Mouse (Mus musculus): ENCODE data around the gene Ugt1a9. TPM values are rescaled to one million over a fixed set of nuclear protein-coding genes. Genes with fewer than 3 reads are reported as not detected.
"Not testable (repeated sequence)": the region's sequence is repeated elsewhere in the genome, so short reads cannot be mapped to it uniquely, and the experiment has no call there.

Gene Ugt1a9
- polyA plus RNA-seq, 1 experiment from 2014 or later, result 0.65 TPM

GRCm38 (mm10) chr1:88136646-88137045 is 66.0 kb downstream of the Ugt1a9 start:
- DNase-seq (ENCODE audit: low spot score) (no peak), ATAC-seq (ENCODE audit: low FRiP score, low TSS enrichment) (no peak)
- Histone ChIP-seq H3K27me3 (ENCODE audit: control insufficient read depth, insufficient read depth, low read length) (no peaks in the 10 kb centered on the region), H3K36me3 (ENCODE audit: control insufficient read depth, insufficient read depth, low read length) (no peaks in the 10 kb centered on the region), H3K27ac (replicated peaks) (no peak overlapping the region), H3K4me2 (replicated peaks; ENCODE audit: low read depth) (no peak overlapping the region), H3K4me3 (ENCODE audit: low read depth, low read length) (no peak overlapping the region), H3K9ac (ENCODE audit: low read length) (no peak overlapping the region), H3K4me1 (replicated peaks; ENCODE audit: control insufficient read depth, insufficient read depth) (no peaks in the 10 kb centered on the region), H3K9me3 (ENCODE audit: control insufficient read depth, low read length) (no peaks in the 10 kb centered on the region)
- WGBS, result 48% methylated on average over 2 of the region's 2 CpGs
- TF ChIP-seq CTCF (IDR thresholded peaks at IDR 0.05; ENCODE audit: low read depth) (no peak), EP300 (optimal IDR thresholded peaks at IDR 0.05) (no peak)

- WGBS, result 79% methylated on average over 3 of the region's 3 CpGs
- H3K9ac ChIP-seq (ENCODE audit: low read length), result no peak overlapping the region
- no peaks in the 10 kb centered on the region for H3K36me3 ChIP-seq (ENCODE audit: control insufficient read depth, insufficient read depth, low read length)
- H3K4me3 ChIP-seq (ENCODE audit: low read depth, low read length), result no peak overlapping the region
- H3K4me1 ChIP-seq (replicated peaks; ENCODE audit: control insufficient read depth, insufficient read depth), result no peaks in the 10 kb centered on the region
- H3K27me3 ChIP-seq (ENCODE audit: control insufficient read depth, insufficient read depth, low read length), result no peaks in the 10 kb centered on the region
- no peak for ATAC-seq (ENCODE audit: low FRiP score, low TSS enrichment)
- TF ChIP-seq CTCF (IDR thresholded peaks at IDR 0.05; ENCODE audit: low read depth), result no peak
- no peak for TF ChIP-seq EP300 (optimal IDR thresholded peaks at IDR 0.05)
- no peak overlapping the region for H3K4me2 ChIP-seq (replicated peaks; ENCODE audit: low read depth)
- H3K9me3 ChIP-seq (ENCODE audit: control insufficient read depth, low read length), result no peaks in the 10 kb centered on the region
- peak; percentile 2 for DNase-seq (ENCODE audit: low spot score)
- H3K27ac ChIP-seq (replicated peaks), result no peak overlapping the region
These were observed 66.7 kb downstream of the Ugt1a9 start for GRCm38 (mm10) chr1:88137264-88137663.

- H3K36me3 ChIP-seq (ENCODE audit: control insufficient read depth, insufficient read depth, low read length), result no peaks in the 10 kb centered on the region
- no peak for ATAC-seq (ENCODE audit: low FRiP score, low TSS enrichment)
- no peak overlapping the region for H3K9ac ChIP-seq (ENCODE audit: low read length)
- H3K4me2 ChIP-seq (replicated peaks; ENCODE audit: low read depth), result no peak overlapping the region
- no peaks in the 10 kb centered on the region for H3K27me3 ChIP-seq (ENCODE audit: control insufficient read depth, insufficient read depth, low read length)
- no peaks in the 10 kb centered on the region for H3K9me3 ChIP-seq (ENCODE audit: control insufficient read depth, low read length)
- H3K27ac ChIP-seq (replicated peaks), result no peak overlapping the region
- 72% methylated on average over 1 of the region's 1 CpGs for WGBS
- no peak overlapping the region for H3K4me3 ChIP-seq (ENCODE audit: low read depth, low read length)
- DNase-seq (ENCODE audit: low spot score), result peak; percentile 9
- H3K4me1 ChIP-seq (replicated peaks; ENCODE audit: control insufficient read depth, insufficient read depth), result no peaks in the 10 kb centered on the region
- TF ChIP-seq CTCF (IDR thresholded peaks at IDR 0.05; ENCODE audit: low read depth), result no peak
- no peak for TF ChIP-seq EP300 (optimal IDR thresholded peaks at IDR 0.05)
These were observed 67.5 kb downstream of the Ugt1a9 start for GRCm38 (mm10) chr1:88138145-88138544.

GRCm38 (mm10) chr1:88140492-88140891 is 69.9 kb downstream of the Ugt1a9 start:
- ATAC-seq (ENCODE audit: low FRiP score, low TSS enrichment) (peak; percentile 88), DNase-seq (ENCODE audit: low spot score) (peak; percentile 10)
- H3K4me2 ChIP-seq (replicated peaks; ENCODE audit: low read depth); H3K4me3 ChIP-seq (ENCODE audit: low read depth, low read length); H3K27ac ChIP-seq (replicated peaks); H3K36me3 ChIP-seq (ENCODE audit: control insufficient read depth, insufficient read depth, low read length); H3K27me3 ChIP-seq (ENCODE audit: control insufficient read depth, insufficient read depth, low read length); H3K4me1 ChIP-seq (replicated peaks; ENCODE audit: control insufficient read depth, insufficient read depth); H3K9ac ChIP-seq (ENCODE audit: low read length); H3K9me3 ChIP-seq (ENCODE audit: control insufficient read depth, low read length): not testable (repeated sequence)
- WGBS, result 27% methylated on average over 1 of the region's 1 CpGs

GRCm38 (mm10) chr1:88143966-88144675 is 73.5 kb downstream of the Ugt1a9 start:
- WGBS, result 5% methylated on average over 4 of the region's 5 CpGs
- not testable (repeated sequence) for H3K4me2 ChIP-seq (replicated peaks; ENCODE audit: low read depth); H3K4me1 ChIP-seq (replicated peaks; ENCODE audit: control insufficient read depth, insufficient read depth); H3K9me3 ChIP-seq (ENCODE audit: control insufficient read depth, low read length); H3K9ac ChIP-seq (ENCODE audit: low read length); H3K4me3 ChIP-seq (ENCODE audit: low read depth, low read length); H3K36me3 ChIP-seq (ENCODE audit: control insufficient read depth, insufficient read depth, low read length); H3K27ac ChIP-seq (replicated peaks); H3K27me3 ChIP-seq (ENCODE audit: control insufficient read depth, insufficient read depth, low read length)
- DNase-seq (ENCODE audit: low spot score) (peak; percentile 63), ATAC-seq (ENCODE audit: low FRiP score, low TSS enrichment) (peak; percentile 67)
- TF ChIP-seq CTCF (IDR thresholded peaks at IDR 0.05; ENCODE audit: low read depth), result peak; percentile 63

- not testable (repeated sequence) for H3K27ac ChIP-seq (replicated peaks); ATAC-seq (ENCODE audit: low FRiP score, low TSS enrichment); H3K4me1 ChIP-seq (replicated peaks; ENCODE audit: control insufficient read depth, insufficient read depth); H3K4me3 ChIP-seq (ENCODE audit: low read depth, low read length); H3K4me2 ChIP-seq (replicated peaks; ENCODE audit: low read depth); H3K9ac ChIP-seq (ENCODE audit: low read length); H3K27me3 ChIP-seq (ENCODE audit: control insufficient read depth, insufficient read depth, low read length); H3K36me3 ChIP-seq (ENCODE audit: control insufficient read depth, insufficient read depth, low read length); H3K9me3 ChIP-seq (ENCODE audit: control insufficient read depth, low read length)
- TF ChIP-seq CTCF (IDR thresholded peaks at IDR 0.05; ENCODE audit: low read depth), result peak; percentile 64
- 57% methylated on average over 2 of the region's 2 CpGs for WGBS
- peak; percentile 48 for DNase-seq (ENCODE audit: low spot score)
These were observed 74.7 kb downstream of the Ugt1a9 start for GRCm38 (mm10) chr1:88145278-88145677.

All from stomach, postnatal 0 days (tissue).